Mouse (Mus musculus): ENCODE data around the gene Far2. TPM values are rescaled to one million over a fixed set of nuclear protein-coding genes. Genes with fewer than 3 reads are reported as not detected.

Far2 gene
- total RNA-seq (2023), result not detected

DNA sequence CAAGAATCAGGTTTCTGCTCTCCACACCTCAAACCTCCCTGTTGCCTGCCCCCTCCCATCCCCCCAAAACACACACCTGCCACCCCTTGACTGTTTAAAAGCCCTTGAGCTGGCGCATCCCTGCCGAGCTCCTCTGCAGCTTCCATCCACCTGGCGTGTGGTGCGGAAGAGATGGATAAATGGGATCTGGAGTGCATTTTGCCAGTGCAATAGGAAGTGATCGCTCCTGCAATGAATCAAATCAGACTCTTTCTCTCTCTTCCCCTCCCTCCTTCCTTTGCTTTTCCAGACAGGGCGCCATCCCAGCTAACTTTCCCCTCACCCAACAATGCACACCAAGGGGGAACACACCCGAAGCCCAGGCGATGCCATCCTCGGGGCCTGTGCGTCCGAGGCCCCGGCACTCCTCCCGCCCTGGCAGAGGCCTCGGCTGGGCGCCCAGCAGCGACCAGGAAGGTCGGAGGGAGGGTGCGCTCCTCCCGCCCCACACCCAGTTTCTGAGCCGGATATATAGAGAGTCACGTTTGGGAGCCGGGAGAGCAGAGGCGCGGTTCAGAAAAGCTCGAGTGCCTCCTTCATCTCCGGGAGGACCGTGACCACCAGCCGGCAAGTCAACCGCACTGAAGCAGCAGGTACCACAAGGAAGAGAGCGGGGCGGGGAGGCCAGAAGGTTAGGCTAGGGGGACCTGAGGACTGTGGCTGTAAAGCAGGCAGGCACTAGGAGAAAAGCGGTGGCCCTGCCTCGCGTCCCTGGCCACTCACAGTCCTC lies at the start of gene Far2:
TSS of gene Far2 (plus strand) at position 379 of the 769 bp plus-strand sequence.

DNA sequence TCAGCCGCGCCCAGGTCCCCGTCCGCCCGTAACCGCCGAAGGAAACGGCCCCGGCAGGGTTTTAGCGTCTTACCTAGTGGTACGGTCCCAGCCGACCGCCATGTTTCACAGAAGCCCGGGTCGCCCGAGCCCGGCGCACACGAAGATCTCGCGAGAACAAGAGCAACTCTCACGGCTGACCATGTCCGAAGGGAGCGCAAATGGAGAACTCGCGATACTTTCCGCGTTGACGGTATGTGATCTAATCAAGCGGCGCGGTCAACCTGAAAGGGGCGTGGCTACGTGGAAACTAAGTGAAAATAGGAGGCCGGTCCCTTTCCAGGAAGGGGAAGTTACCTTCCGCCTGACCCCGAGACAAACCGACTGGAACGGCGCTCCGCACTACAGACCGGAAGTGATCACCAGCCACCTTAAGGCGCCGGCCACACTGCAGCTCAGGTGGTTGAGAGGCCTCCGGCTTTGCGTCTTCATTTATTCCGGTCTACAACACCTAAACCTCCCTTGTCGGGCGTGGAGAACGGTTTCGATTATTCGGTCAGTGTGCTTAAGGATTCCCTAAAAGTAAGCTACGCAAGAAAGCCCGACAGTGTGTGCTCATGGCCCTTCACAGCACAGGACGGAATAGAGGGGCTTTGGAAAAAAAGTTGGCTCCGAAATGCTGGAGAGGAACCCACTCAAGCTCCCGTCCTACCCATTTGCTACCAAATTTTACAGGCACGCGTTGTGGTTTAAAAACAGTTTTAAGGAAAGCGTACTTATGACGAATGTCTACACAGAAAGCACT lies 165.0 kb downstream of the Far2 start, which contains the start of gene Ergic2:
TSS of gene Ergic2 (minus strand) at position 478 of the 784 bp plus-strand sequence.

Other genes with a start within 250 kb of the Far2 start
- gene Ergic2, start 165.1 kb downstream of the Far2 start, total RNA-seq (2023), result 100 to 1,000 TPM; 108 to 125 TPM